In genomic region chr1:87009156-87009555, GRCm38 (mm10) we compare ENCODE assay signal across 19 mouse cellular contexts.
DNase-seq lines count a peak whose midpoint lies in the region; TF ChIP-seq lines count a peak whose summit lies in the region.
"Had no signal": no experiment of that assay in that cellular context is flagged by ENCODE, and none has a peak within 500 bp of the region (broad histone marks: within the 10 kb centered on the region; RNA-seq: fewer than 3 reads in every experiment).

No protein-coding gene starts in this region.

- DNase-seq in heart, adult 11 months = peak; percentile 90
- no peak for DNase-seq in heart, postnatal 10 days
- DNase-seq in left cerebral cortex, adult 2 months (ENCODE audit: extremely low spot score in 1 of 2, low spot score in 2 of 2) = no peak
- DNase-seq in left cerebral cortex, adult 8-10 months (ENCODE audit: low spot score in 2 of 2) = no peak
- DNase-seq in skeletal muscle tissue, adult 2 months (ENCODE audit: low read depth, low spot score) = peak; percentile 41
- no peak for DNase-seq in thymus, postnatal 14 days
- DNase-seq: adrenal gland, adult 2 months; adrenal gland, postnatal 10 days; adrenal gland, postnatal 25 days; cerebellum, adult 11-12 months; cerebellum, adult 2 months; cerebellum, adult 9-10 months; cerebellum, postnatal 10 days; cerebellum, postnatal 25 days had no signal

- intact Hi-C loops in heart, postnatal 10 days (cut with DNase I) = no loop called here
- intact Hi-C loops in left cerebral cortex, adult 2 months (cut with DNase I) = no loop called here

- no peak overlapping the region for H3K4me3 ChIP-seq in left cerebral cortex, adult 2 months
- H3K4me3 ChIP-seq: embryonic facial prominence, embryonic 13.5 days; embryonic facial prominence, embryonic 15.5 days; erythroblast, embryonic 14.5 days; forebrain, embryonic 10.5 days; forebrain, embryonic 12.5 days had no signal

- H3K27ac ChIP-seq in left cerebral cortex, adult 2 months = peak overlapping the region; percentile 26
- H3K27ac ChIP-seq: embryonic facial prominence, embryonic 13.5 days; embryonic facial prominence, embryonic 15.5 days; forebrain, embryonic 10.5 days; forebrain, embryonic 12.5 days had no signal

- no peak for TF ChIP-seq CTCF in left cerebral cortex, adult 2 months (IDR thresholded peaks at IDR 0.05)

Comparison
In these comparisons a context has a peak if more than half of its experiments do, and no peak if none do; other contexts are left out.
1. DNase-seq: peak in heart, adult 11 months (single experiment) and skeletal muscle tissue, adult 2 months (single experiment); none in heart, postnatal 10 days (0 of 2), left cerebral cortex, adult 2 months (0 of 2), left cerebral cortex, adult 8-10 months (0 of 2) and thymus, postnatal 14 days (single experiment).